Mouse (Mus musculus): ENCODE measurements around the gene 1700001C02Rik. TPM values are rescaled to one million over a fixed set of nuclear protein-coding genes. Genes with fewer than 3 reads are reported as not detected.

The 1700001C02Rik gene
- polyA plus RNA-seq, 1 experiment = not detected

DNA sequence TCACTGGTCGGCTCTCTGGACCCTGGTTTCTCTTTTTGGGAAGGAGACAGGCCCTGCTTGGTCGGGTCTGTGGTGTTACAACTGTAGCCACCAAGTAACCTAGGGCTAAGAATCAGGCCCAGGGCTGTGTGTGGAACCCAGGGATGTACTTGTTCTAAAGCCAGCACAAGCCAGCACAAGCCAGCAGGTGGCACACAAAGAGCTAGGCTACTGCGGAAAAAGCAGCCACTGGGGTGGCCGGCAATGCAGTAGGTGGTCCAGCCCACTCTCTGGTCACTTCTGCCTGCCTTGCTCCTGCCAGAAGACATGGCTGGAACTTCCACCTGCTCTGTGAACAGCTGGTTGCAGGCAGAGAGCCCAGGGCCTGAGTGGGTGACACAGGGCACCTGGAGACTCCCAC is 5.7 kb upstream of the 1700001C02Rik start:
- Histone ChIP-seq H3K36me3 (ENCODE audit: control insufficient read depth, insufficient read depth) (no peaks in the 10 kb centered on the region), H3K4me3 (no peak overlapping the region), H3K79me2 (ENCODE audit: control insufficient read depth, insufficient read depth) (no peaks in the 10 kb centered on the region), H3K4me2 (ENCODE audit: low read depth) (no peak overlapping the region), H3K27me3 (ENCODE audit: control insufficient read depth, insufficient read depth, insufficient read length) (peaks cover 91% of the 10 kb centered on the region), H3ac (ENCODE audit: control insufficient read depth, insufficient read length) (no peak overlapping the region)
- TF ChIP-seq TCF12 (IDR thresholded peaks at IDR 0.05; ENCODE audit: insufficient read depth, poor library complexity, severe bottlenecking) (no peak), USF1 (IDR thresholded peaks at IDR 0.05; ENCODE audit: low read depth) (no peak)

DNA sequence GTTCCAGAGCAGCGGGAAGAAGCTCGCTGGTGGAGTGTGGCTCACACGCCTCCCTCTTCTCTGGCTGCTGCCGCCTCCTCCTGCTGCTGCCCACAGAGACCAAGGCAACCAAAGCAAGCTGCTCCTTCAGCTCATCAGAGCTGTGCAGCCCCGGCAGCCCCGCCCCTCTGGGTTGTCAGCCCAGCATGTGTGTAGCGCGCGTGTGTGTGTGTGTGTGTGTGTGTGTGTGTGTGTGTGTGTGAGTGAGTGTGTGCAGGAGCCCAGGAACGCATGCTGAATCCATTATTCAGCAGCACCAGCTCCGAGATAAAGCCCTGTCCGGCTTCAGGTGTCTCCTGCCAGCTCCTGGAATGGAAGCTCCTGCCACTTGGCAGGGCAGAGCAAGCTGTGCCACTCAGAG is 4.0 kb upstream of the 1700001C02Rik start, which contains the start of gene Otof:
Otof (minus strand) TSS at position 112 of the 400 bp plus-strand sequence.
- TF ChIP-seq E2F4 (IDR thresholded peaks at IDR 0.05; ENCODE audit: insufficient read depth) = no peak
- TF ChIP-seq TCF12 (IDR thresholded peaks at IDR 0.05; ENCODE audit: insufficient read depth, poor library complexity, severe bottlenecking) = no peak
- no peak for TF ChIP-seq SRF (IDR thresholded peaks at IDR 0.05; ENCODE audit: control insufficient read depth, insufficient read length, low read depth)
- no peak for TF ChIP-seq MYOD1 (IDR thresholded peaks at IDR 0.05; ENCODE audit: control insufficient read depth in 1 of 3, insufficient read length in 2 of 3, low read depth in 2 of 3)
- TF ChIP-seq MYOG (IDR thresholded peaks at IDR 0.05; ENCODE audit: control insufficient read depth in 1 of 3, insufficient read depth in 1 of 3, insufficient read length in 2 of 3, low read depth in 2 of 3) = no peak
- no peak for TF ChIP-seq POLR2AphosphoS2 (IDR thresholded peaks at IDR 0.05; ENCODE audit: insufficient read length, low read depth)
- no peak for TF ChIP-seq MAX (IDR thresholded peaks at IDR 0.05; ENCODE audit: low read depth)
- no peak for TF ChIP-seq CEBPB (IDR thresholded peaks at IDR 0.05; ENCODE audit: insufficient read depth, poor library complexity, severe bottlenecking)
- no peak for TF ChIP-seq TCF3 (IDR thresholded peaks at IDR 0.05; ENCODE audit: insufficient read length, low read depth)
- TF ChIP-seq USF1 (IDR thresholded peaks at IDR 0.05; ENCODE audit: low read depth) = no peak
- TF ChIP-seq REST (IDR thresholded peaks at IDR 0.05; ENCODE audit: insufficient read depth, insufficient read length) = no peak
- Histone ChIP-seq H3K4me2 (ENCODE audit: low read depth) (no peak within 1 kb of the TSS), H3K4me3 (no peak within 1 kb of the TSS), H3K27me3 (ENCODE audit: control insufficient read depth, insufficient read depth, insufficient read length) (peaks cover 94% of the 10 kb centered on the region), H3ac (ENCODE audit: control insufficient read depth, insufficient read length) (no peak within 1 kb of the TSS), H3K79me2 (ENCODE audit: control insufficient read depth, insufficient read depth) (no peaks in the 10 kb centered on the region), H3K36me3 (ENCODE audit: control insufficient read depth, insufficient read depth) (no peaks in the 10 kb centered on the region)

DNA sequence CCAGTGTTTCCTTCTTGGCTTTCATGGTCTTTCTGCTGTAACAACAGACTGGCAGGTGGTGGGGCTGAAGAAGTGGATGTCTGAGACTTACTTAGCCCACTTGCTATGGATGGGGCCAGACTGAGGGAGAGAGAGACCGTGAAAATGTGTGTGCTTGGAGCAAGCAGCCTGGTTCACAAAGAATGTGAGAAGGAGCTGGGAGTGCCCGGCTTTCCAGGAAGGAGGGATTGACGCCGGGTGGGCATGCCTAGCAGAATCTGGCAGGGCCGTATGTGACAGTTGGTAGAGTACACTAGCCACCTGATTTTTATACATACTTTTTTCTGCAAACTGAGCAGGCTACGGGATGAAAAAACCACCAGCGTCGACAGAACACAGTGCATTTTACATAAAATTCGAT is 468 bp downstream of the 1700001C02Rik start:
- Histone ChIP-seq H3K4me2 (ENCODE audit: low read depth) (no peak overlapping the region), H3K79me2 (ENCODE audit: control insufficient read depth, insufficient read depth) (no peaks in the 10 kb centered on the region), H3ac (ENCODE audit: control insufficient read depth, insufficient read length) (no peak overlapping the region), H3K27me3 (ENCODE audit: control insufficient read depth, insufficient read depth, insufficient read length) (peaks cover 87% of the 10 kb centered on the region), H3K36me3 (ENCODE audit: control insufficient read depth, insufficient read depth) (no peaks in the 10 kb centered on the region), H3K4me3 (no peak overlapping the region)
- TF ChIP-seq USF1 (IDR thresholded peaks at IDR 0.05; ENCODE audit: low read depth) (no peak), TCF3 (IDR thresholded peaks at IDR 0.05; ENCODE audit: insufficient read length, low read depth) (no peak), TCF12 (IDR thresholded peaks at IDR 0.05; ENCODE audit: insufficient read depth, poor library complexity, severe bottlenecking) (no peak), MYOD1 (IDR thresholded peaks at IDR 0.05; ENCODE audit: control insufficient read depth in 1 of 3, insufficient read length in 2 of 3, low read depth in 2 of 3) (no peak), MAX (IDR thresholded peaks at IDR 0.05; ENCODE audit: low read depth) (no peak), POLR2A (IDR thresholded peaks at IDR 0.05; ENCODE audit: insufficient read length, low read depth) (no peak), MYOG (IDR thresholded peaks at IDR 0.05; ENCODE audit: control insufficient read depth in 1 of 3, insufficient read depth in 1 of 3, insufficient read length in 2 of 3, low read depth in 2 of 3) (no peak), SRF (IDR thresholded peaks at IDR 0.05; ENCODE audit: control insufficient read depth, insufficient read length, low read depth) (no peak), REST (IDR thresholded peaks at IDR 0.05; ENCODE audit: insufficient read depth, insufficient read length) (no peak), E2F4 (IDR thresholded peaks at IDR 0.05; ENCODE audit: insufficient read depth) (no peak), CEBPB (IDR thresholded peaks at IDR 0.05; ENCODE audit: insufficient read depth, poor library complexity, severe bottlenecking) (no peak), POLR2AphosphoS2 (IDR thresholded peaks at IDR 0.05; ENCODE audit: insufficient read length, low read depth) (no peak)

DNA sequence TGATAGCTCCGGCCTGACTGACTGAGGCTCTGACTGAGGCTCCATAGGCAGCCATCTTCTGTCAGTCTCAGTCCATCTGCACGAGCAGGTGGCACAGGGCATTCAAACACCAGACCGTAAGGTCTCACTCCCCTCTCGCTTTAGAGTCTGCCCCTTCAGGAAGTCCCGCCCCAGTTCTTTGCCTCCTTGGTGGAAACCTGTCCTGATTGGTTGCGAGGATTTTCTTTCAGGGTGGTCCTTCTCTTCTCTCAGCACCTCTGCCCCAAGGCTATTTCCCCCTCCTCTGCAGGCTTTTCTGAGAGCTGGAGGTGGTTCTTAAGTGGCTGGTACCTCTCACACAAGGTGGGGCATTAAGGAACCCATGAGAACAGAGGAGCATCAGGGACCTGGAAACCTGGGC is 4.6 kb downstream of the 1700001C02Rik start:
- no peak overlapping the region for H3ac ChIP-seq (ENCODE audit: control insufficient read depth, insufficient read length)
- no peak overlapping the region for H3K4me2 ChIP-seq (ENCODE audit: low read depth)
- TF ChIP-seq POLR2AphosphoS2 (IDR thresholded peaks at IDR 0.05; ENCODE audit: insufficient read length, low read depth) (no peak), REST (IDR thresholded peaks at IDR 0.05; ENCODE audit: insufficient read depth, insufficient read length) (no peak), MYOD1 (IDR thresholded peaks at IDR 0.05; ENCODE audit: control insufficient read depth in 1 of 3, insufficient read length in 2 of 3, low read depth in 2 of 3) (no peak), TCF12 (IDR thresholded peaks at IDR 0.05; ENCODE audit: insufficient read depth, poor library complexity, severe bottlenecking) (no peak), MYOG (IDR thresholded peaks at IDR 0.05; ENCODE audit: control insufficient read depth in 1 of 3, insufficient read depth in 1 of 3, insufficient read length in 2 of 3, low read depth in 2 of 3) (no peak), MAX (IDR thresholded peaks at IDR 0.05; ENCODE audit: low read depth) (no peak), USF1 (IDR thresholded peaks at IDR 0.05; ENCODE audit: low read depth) (no peak), CEBPB (IDR thresholded peaks at IDR 0.05; ENCODE audit: insufficient read depth, poor library complexity, severe bottlenecking) (no peak), SRF (IDR thresholded peaks at IDR 0.05; ENCODE audit: control insufficient read depth, insufficient read length, low read depth) (no peak), POLR2A (IDR thresholded peaks at IDR 0.05; ENCODE audit: insufficient read length, low read depth) (no peak), E2F4 (IDR thresholded peaks at IDR 0.05; ENCODE audit: insufficient read depth) (no peak)
- H3K36me3 ChIP-seq (ENCODE audit: control insufficient read depth, insufficient read depth) = no peaks in the 10 kb centered on the region
- H3K27me3 ChIP-seq (ENCODE audit: control insufficient read depth, insufficient read depth, insufficient read length) = peaks cover 77% of the 10 kb centered on the region
- no peak overlapping the region for H3K4me3 ChIP-seq
- no peaks in the 10 kb centered on the region for H3K79me2 ChIP-seq (ENCODE audit: control insufficient read depth, insufficient read depth)

DNA sequence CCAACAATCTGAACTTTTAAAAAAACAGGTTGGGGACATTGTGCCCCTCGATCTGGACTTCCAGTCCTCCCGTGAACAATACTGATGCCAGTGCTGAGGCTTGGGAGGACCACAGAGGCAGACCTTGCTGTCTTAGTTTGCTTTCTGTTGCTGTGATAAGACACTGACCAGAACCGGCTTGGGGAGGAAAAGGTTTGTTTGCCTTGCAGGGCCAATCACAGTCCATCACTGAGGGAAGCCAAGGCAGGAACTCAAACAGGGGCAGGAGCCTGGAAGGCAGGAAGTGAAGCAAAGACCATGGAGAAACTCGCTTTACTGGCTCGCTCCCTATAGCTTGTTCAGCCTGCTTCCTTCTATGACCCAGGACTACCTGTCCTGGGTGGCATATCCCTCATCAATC is 6.3 kb downstream of the 1700001C02Rik start:
- Histone ChIP-seq H3K36me3 (ENCODE audit: control insufficient read depth, insufficient read depth) (no peaks in the 10 kb centered on the region), H3K79me2 (ENCODE audit: control insufficient read depth, insufficient read depth) (no peaks in the 10 kb centered on the region), H3K27me3 (ENCODE audit: control insufficient read depth, insufficient read depth, insufficient read length) (peaks cover 60% of the 10 kb centered on the region), H3ac (ENCODE audit: control insufficient read depth, insufficient read length) (no peak overlapping the region), H3K4me3 (no peak overlapping the region), H3K4me2 (ENCODE audit: low read depth) (no peak overlapping the region)
- TF ChIP-seq MYOG (IDR thresholded peaks at IDR 0.05; ENCODE audit: control insufficient read depth in 1 of 3, insufficient read depth in 1 of 3, insufficient read length in 2 of 3, low read depth in 2 of 3) = no peak
- TF ChIP-seq TCF12 (IDR thresholded peaks at IDR 0.05; ENCODE audit: insufficient read depth, poor library complexity, severe bottlenecking) = no peak
- TF ChIP-seq SRF (IDR thresholded peaks at IDR 0.05; ENCODE audit: control insufficient read depth, insufficient read length, low read depth) = no peak
